Comparison of ENCODE assay signal across 8 mouse cellular contexts in genomic region chr16:18220001-18220400, GRCm38 (mm10). TPM values are rescaled to one million over a fixed set of nuclear protein-coding genes. Genes with fewer than 3 reads are reported as not detected.
DNase-seq lines count a peak whose midpoint lies in the region; ATAC-seq and TF ChIP-seq lines count a peak whose summit lies in the region.

No protein-coding gene starts in this region.

- H3K9me3 ChIP-seq in hindbrain, embryonic 16.5 days (ENCODE audit: control insufficient read depth, low read length): no peaks in the 10 kb centered on the region

- DNase-seq in heart, adult 11 months: peak; percentile 94
- DNase-seq in heart, postnatal 25 days (ENCODE audit: low spot score): no peak
- DNase-seq in 416B (ENCODE audit: low read depth): peak; percentile 85
- DNase-seq in urinary bladder, postnatal 10 days (ENCODE audit: low spot score): no peak
- no peak for DNase-seq in frontal cortex, adult 2 months (ENCODE audit: extremely low spot score in 1 of 2, low spot score in 1 of 2)

- H3K36me3 ChIP-seq in hindbrain, embryonic 16.5 days (ENCODE audit: control insufficient read depth, insufficient read depth, low read length): peaks cover 24% of the 10 kb centered on the region

- WGBS in hindbrain, embryonic 16.5 days: 55% methylated on average over 8 of the region's 8 CpGs

- H3K4me2 ChIP-seq in hindbrain, embryonic 16.5 days (ENCODE audit: low read length): no peak overlapping the region

- no peak overlapping the region for H3K27ac ChIP-seq in cortical plate, adult 2 months (ENCODE audit: insufficient read depth, low read length)
- no peak overlapping the region for H3K27ac ChIP-seq in hindbrain, embryonic 16.5 days (ENCODE audit: low read depth, low read length)

- peak; percentile 28; the same call in 1 of the 2 replicates for TF ChIP-seq POLR2A in cortical plate, adult 2 months (IDR thresholded peaks at IDR 0.05; ENCODE audit: extremely low read depth, insufficient read depth, low read length)

- no peaks in the 10 kb centered on the region; the same call in 1 of the 2 replicates for H3K4me1 ChIP-seq in cortical plate, adult 2 months (ENCODE audit: control insufficient read depth, insufficient read depth, low read length)
- H3K4me1 ChIP-seq in hindbrain, embryonic 16.5 days (ENCODE audit: control insufficient read depth, insufficient read depth, low read depth, low read length): peaks cover 11% of the 10 kb centered on the region

- 0 out of 2 replicates have a peak, but pooled peaks have one; percentile 10 for ATAC-seq in hindbrain, embryonic 16.5 days
- peak; percentile 49; the same call in 1 of the 2 replicates for ATAC-seq in megakaryocyte, adult 5-6 weeks (ENCODE audit: poor library complexity, severe bottlenecking)

- no peaks in the 10 kb centered on the region for H3K27me3 ChIP-seq in hindbrain, embryonic 16.5 days (replicated peaks; ENCODE audit: control insufficient read depth, insufficient read depth, low read length)

- intact Hi-C loops in heart, postnatal 25 days (cut with DNase I): no loop called here

- 0 out of 2 replicates have a peak overlapping the region, but pooled peaks have one; percentile 15 for H3K9ac ChIP-seq in hindbrain, embryonic 16.5 days (ENCODE audit: low read depth, low read length)

- TF ChIP-seq CTCF in cortical plate, adult 2 months (IDR thresholded peaks at IDR 0.05; ENCODE audit: extremely low read depth, insufficient read depth, low read length): no peak

- H3K4me3 ChIP-seq in cortical plate, adult 2 months (ENCODE audit: insufficient read depth, low read length): no peak overlapping the region
- H3K4me3 ChIP-seq in hindbrain, embryonic 16.5 days (ENCODE audit: low read length): no peak overlapping the region

RNA-seq across cellular contexts. Expression of gene Ccdc188, which starts 2.3 kb away (rescaled TPM):
- total RNA-seq in heart, postnatal 25 days (2021): not detected
- polyA plus RNA-seq in cortical plate, adult 2 months (2012; rRNA removed): not detected in 2 replicates
- polyA plus RNA-seq in hindbrain, embryonic 16.5 days (2015; fragmentation: Nextera tagmentation; extraction: Ambion mirVana): 0.11 TPM in 1 of 2 replicates, not detected in the other
- not detected in 2 replicates for total RNA-seq in megakaryocyte, adult 5-6 weeks (2015)
- not detected in 2 replicates for total RNA-seq in megakaryocyte, adult 5-6 weeks (2017)
- polyA plus RNA-seq in frontal cortex, adult 2 months (2012; rRNA removed): not detected in 2 replicates

RNA-seq across cellular contexts. Expression of gene Zdhhc8, which starts 14.9 kb away (rescaled TPM):
- 10 to 100 TPM; 22.4 to 24.1 TPM for total RNA-seq in heart, postnatal 25 days (2021)
- 176 and 186 TPM in 2 replicates for polyA plus RNA-seq in cortical plate, adult 2 months (2012; rRNA removed)
- polyA plus RNA-seq in hindbrain, embryonic 16.5 days (2015; fragmentation: Nextera tagmentation; extraction: Ambion mirVana): 8.0 and 14.6 TPM in 2 replicates
- total RNA-seq in megakaryocyte, adult 5-6 weeks (2015): 5.1 and 5.8 TPM in 2 replicates
- 2.2 and 4.0 TPM in 2 replicates for total RNA-seq in megakaryocyte, adult 5-6 weeks (2017)
- polyA plus RNA-seq in frontal cortex, adult 2 months (2012; rRNA removed): 142 and 152 TPM in 2 replicates

RNA-seq across cellular contexts. Expression of gene Trmt2a, which starts 28.5 kb away (rescaled TPM):
- total RNA-seq in heart, postnatal 25 days (2021): 10 to 100 TPM; 21.5 to 22.5 TPM
- polyA plus RNA-seq in cortical plate, adult 2 months (2012; rRNA removed): 72.9 and 84.7 TPM in 2 replicates
- 100 and 105 TPM in 2 replicates for polyA plus RNA-seq in hindbrain, embryonic 16.5 days (2015; fragmentation: Nextera tagmentation; extraction: Ambion mirVana)
- total RNA-seq in megakaryocyte, adult 5-6 weeks (2015): 62.8 and 73.1 TPM in 2 replicates
- 48.8 and 69.0 TPM in 2 replicates for total RNA-seq in megakaryocyte, adult 5-6 weeks (2017)
- polyA plus RNA-seq in frontal cortex, adult 2 months (2012; rRNA removed): 76.5 and 77.2 TPM in 2 replicates

RNA-seq across cellular contexts. Expression of gene Ranbp1, which starts 28.5 kb away (rescaled TPM):
- 10 to 100 TPM; 42.7 to 43.0 TPM for total RNA-seq in heart, postnatal 25 days (2021)
- polyA plus RNA-seq in cortical plate, adult 2 months (2012; rRNA removed): 92.3 and 95.1 TPM in 2 replicates
- polyA plus RNA-seq in hindbrain, embryonic 16.5 days (2015; fragmentation: Nextera tagmentation; extraction: Ambion mirVana): 362 and 365 TPM in 2 replicates
- total RNA-seq in megakaryocyte, adult 5-6 weeks (2015): 222 and 262 TPM in 2 replicates
- total RNA-seq in megakaryocyte, adult 5-6 weeks (2017): 251 and 278 TPM in 2 replicates
- polyA plus RNA-seq in frontal cortex, adult 2 months (2012; rRNA removed): 108 and 116 TPM in 2 replicates

RNA-seq across cellular contexts. Expression of gene Gm49776, which starts 38.1 kb away (rescaled TPM):
- total RNA-seq in heart, postnatal 25 days (2021): not detected
- 0.36 TPM in 1 of 2 replicates, not detected in the other for polyA plus RNA-seq in cortical plate, adult 2 months (2012; rRNA removed)
- polyA plus RNA-seq in hindbrain, embryonic 16.5 days (2015; fragmentation: Nextera tagmentation; extraction: Ambion mirVana): 1.3 TPM in 1 of 2 replicates, not detected in the other
- total RNA-seq in megakaryocyte, adult 5-6 weeks (2015): not detected in 2 replicates
- total RNA-seq in megakaryocyte, adult 5-6 weeks (2017): not detected in 2 replicates
- 0.55 TPM in 1 of 2 replicates, not detected in the other for polyA plus RNA-seq in frontal cortex, adult 2 months (2012; rRNA removed)

Comparison
In these comparisons a context has a peak if more than half of its experiments do, and no peak if none do; other contexts are left out.
1. DNase-seq: peak in heart, adult 11 months (single experiment) and 416B (single experiment); none in heart, postnatal 25 days (single experiment), urinary bladder, postnatal 10 days (single experiment) and frontal cortex, adult 2 months (0 of 2).